Mouse (Mus musculus): ENCODE measurements around the gene Rnf157.

The Rnf157 gene

DNA sequence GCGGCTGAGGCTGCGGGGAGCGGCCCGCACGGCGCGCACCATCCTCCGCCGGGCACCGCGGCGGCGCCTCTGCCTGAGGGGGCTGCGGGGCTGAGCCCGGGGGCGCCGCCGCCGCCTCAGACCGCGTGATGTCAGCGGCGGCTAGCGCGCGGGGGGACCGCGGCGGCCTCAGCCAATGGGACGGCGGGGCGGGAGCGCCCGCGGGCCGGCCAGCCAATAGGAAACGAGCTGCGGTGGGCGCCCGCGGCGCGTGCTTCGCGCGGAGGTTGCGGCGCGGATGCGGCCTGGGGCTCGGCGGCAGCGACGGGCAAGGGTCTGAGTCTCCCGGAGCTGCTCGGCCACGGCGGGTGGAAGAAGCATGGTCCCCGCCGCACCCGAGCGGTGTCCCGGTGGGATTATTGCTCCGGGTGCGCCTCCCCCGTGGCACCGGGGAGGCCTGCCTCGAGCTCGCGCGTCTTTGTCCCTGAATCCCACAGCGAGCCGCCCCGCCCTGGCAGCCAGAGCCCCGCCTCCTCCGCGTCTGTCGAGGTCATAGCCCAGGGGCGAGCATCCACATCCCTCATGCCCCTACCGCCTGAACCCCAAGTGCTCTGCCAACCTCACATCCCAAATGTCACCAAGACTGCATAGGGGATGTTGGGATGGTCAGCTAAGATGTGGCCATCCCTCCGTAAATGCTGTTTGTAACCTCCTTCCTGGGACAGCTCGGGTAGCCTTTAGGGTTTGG is at the start of gene Rnf157:
TSS of gene Rnf157 (minus strand) at position 129 of the 727 bp plus-strand sequence.
- DNase-seq (ENCODE audit: extremely low spot score) = peak; percentile 84

DNA sequence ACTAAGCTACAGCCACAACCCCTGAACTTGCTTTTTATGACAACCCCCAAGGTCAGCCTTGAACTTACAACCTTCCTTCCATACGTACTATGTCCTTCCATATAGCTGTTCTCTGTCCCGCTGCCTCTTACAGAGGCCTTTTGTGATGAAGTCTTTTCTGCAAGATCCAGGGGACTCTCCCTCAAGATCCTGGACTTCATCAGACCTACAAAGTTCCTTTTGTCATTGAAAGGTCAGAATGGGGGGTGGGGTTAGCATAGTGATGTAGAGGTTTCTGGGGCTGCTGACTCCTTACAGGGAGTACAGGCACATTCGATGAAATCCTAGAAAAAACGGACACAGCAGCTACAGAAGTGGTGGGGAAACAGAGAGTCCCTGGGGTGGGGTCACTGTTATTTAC is 47.0 kb upstream of the Rnf157 start:
- DNase-seq (ENCODE audit: extremely low spot score) = no peak

DNA sequence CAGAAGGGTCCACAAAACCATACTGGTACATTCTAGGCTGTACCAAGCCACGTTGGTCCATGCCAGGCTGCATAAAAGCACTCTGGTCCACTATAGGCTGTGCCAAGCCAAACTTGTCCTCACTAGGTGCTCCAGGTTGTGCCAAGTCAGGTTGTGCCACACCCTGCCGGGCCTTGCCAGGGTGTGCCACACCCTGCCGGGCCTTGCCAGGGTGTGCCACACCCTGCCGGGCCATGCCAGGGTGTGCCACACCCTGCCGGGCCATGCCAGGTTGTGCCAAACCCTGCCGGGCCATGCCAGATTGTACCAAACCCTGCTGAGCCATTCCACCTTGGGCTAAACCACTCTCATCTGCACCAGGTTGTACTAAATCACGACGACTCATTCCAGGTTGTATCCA is 43.4 kb upstream of the Rnf157 start:
- no peak for DNase-seq (ENCODE audit: extremely low spot score)

DNA sequence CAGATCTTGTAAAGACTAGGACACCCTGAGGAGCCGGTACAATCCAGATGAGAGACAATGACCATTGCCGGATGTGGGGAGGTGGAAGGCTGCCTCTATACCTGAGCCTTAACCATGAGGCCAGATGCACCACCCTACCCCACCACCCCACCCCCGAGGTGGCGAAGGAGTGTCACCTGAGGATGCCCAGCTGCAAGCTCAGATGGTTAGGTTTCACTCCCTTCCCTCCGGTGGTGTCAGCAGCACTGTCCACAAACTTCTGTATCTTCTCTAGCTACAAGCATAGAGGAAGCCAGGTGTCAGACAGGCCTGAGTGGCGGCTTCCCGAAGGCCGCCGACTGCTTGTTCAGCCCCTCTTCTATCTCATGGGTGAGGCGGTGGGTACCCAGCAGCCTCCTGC is 41.1 kb upstream of the Rnf157 start:
- DNase-seq (ENCODE audit: extremely low spot score) = no peak

DNA sequence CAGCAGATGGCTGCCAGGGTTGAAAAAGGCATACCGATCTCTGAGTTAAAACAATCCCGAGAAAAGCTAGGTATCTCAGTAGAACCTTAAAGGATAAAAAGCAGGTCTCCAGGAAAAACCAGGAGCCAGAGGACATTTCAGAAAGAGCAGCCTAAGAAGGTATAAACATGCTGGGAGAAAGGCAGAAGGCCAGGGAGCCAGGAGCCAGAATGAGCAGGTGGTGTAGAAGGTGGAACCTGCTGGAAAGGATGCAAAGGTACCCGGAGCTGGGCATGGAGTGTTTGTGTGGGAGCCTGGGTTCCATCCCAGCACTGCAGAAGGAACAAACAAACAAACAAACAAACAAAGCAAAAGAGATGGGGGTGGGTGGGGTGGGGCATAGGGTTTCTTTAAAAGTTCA is 36.5 kb upstream of the Rnf157 start:
- DNase-seq (ENCODE audit: extremely low spot score) = no peak

DNA sequence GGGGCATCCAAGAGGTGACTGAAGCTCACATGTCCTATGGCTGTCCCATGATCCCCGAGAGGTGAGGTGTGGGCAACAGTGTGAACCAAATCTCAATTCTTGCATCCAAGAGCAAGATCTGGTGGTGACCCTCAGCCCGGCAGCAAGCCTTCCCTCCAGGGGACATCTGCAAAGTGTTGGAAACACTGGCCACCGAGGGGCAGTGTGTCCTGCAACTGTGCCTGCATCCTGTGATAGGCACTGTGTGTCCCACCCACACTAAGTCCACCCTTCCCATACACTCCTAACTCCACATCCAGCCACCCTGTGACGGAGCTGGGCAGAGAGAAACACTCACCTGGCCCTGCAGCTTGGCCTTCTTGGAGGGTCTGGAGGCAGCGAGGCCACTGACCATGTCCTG is 35.0 kb upstream of the Rnf157 start:
- DNase-seq (ENCODE audit: extremely low spot score) = no peak

DNA sequence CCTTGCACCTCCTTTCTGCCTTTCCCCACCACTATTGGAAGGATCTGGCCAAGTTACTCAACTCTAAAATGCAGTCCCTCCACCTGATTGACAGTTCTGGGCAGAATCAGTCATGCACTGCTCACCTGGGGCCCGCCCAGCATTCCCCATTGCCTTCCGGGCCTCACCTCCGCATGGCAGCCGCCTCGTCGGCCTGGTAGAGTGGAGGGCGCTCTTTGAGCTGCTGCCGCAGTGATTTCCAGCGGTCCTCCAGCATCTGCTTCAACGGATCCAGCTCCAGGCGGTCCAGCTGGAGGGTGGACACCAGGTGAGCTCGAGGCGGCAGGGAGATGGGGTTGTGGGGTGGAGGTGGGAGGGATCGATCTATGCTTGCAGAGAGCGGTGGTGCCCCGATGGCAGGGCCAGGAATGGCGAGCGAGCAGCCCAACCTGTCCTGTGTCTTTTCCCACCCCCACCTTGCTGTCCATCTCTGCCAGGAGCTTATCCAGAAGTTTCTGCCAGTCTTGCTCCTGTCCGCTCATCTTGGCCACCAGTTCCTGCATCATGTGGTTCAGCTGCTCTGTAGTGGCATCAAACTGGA is 33.6 kb upstream of the Rnf157 start:
- DNase-seq (ENCODE audit: extremely low spot score) = no peak

DNA sequence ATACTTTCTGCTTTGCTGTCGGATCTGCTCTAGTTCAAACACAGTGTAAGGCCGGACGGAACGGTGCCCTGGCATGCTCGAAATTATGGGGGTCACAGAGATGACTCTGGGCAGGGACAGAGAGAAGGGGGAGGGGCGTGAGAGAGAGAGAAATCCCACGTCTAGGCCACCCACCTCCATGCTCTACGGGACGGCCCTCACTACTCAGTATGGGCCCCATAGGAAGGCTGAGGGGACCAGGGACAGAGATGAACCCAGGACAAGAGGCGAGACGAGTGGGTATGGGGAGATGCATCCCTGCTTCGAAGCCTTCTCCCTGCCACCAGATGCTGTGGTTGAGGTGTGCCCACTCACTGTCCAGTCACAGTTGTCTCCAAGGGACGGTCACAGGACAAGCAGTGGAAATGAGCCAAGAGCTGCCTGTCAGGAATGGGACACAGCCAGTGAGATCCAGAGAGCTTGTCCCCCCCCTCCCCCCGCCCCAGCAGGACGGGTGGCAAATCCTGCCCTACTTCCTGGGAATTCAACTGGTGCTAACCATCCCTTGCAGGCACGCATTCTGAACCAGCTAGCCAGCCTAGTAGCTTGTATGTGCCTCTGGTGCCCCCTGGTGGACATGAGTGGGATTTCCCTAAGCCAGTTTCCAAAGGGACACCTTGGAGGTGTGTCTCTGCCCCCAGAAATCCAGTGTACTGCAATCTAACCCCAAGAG is 32.9 kb upstream of the Rnf157 start:
- peak; percentile 92 for DNase-seq (ENCODE audit: extremely low spot score)

DNA sequence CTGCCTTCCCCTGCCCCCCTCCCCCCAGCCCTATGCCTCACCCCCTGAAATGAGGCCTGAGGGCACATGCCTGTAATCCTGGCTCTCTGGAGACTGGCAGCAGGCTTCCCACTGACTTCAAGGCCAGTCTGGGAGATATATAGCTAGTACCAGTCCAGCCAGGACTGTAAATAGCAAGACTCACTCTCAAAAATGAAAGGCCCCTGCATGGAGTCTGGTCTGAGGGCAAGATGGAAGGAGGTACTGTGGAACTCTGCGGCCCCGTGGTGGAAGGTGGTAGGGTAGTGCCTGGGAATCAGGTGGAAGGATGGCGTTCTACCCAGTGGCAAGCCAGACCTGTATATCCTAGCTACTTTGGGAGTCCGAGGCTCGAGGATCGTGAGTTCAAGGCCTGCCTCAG is 31.1 kb upstream of the Rnf157 start:
- no peak for DNase-seq (ENCODE audit: extremely low spot score)

DNA sequence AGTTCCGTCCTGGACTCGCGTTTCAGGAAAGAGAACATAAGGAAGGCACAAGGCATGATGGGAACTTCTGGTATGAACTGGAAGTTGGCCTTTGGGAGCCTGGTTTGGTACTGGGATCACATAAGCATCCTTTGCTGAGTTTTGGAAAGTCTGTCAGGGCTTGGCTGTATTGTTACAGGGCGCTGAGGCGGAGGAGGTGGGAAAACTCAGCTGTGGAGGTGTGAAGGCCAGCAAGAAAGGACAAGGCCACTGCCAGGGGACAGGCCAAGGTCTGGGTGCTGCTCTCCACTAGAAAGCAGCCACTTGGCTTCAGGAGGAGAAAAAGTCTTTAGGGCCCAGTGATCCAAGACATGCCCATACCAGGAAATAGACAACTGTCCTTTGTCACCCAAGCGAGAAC is 30.5 kb upstream of the Rnf157 start:
- DNase-seq (ENCODE audit: extremely low spot score) = no peak

DNA sequence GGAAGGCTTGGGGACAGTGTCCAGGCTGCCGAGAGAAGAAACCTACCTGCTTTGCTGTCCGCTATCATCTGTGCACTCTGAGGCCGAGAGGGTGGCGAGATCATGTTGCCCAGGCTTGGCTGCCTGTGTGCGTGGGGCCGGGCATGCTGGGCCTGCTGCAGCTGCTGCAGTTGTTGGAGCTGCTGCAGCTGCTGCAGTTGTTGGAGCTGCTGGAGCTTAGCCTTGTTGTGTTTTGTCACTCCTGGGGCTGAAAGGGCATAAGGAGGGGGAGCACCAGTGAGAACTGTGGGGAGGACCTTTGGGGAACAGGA is 30.0 kb upstream of the Rnf157 start:
- no peak for DNase-seq (ENCODE audit: extremely low spot score)

DNA sequence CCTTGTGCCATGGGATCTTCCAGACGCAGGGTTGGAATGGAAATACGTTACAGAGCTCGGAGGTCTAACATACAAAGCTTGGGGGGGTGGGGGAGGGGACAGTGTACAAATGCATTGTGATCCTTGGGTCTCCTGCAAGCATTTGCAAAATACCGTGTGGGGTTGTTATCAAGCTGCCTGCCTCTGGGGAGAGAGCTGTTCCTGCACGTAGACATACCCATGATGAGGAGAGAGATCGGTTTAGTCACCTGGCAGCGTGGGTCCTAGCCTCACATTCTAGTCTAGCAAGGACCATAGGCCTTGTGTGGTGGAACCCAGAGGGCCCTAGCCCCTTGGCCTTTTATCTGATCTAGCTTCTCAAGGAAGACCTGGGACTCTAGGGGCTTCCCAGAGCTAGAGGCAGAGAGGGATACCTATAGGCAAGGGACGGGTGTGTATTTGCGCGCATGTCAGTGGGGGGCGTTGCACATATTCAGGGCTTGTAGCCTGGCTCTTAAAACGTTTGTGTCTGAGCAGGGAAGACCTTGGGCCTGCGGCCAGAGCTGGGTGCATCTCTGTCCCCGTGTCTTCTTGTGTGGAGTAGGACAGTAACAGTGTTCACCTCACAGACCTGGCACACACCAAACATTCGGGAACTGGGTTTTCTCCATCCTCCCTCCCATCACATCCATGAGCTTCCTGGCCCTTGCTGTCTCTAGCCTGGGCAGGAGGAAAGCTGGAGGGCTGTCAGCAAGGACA is 29.5 kb upstream of the Rnf157 start:
- no peak for DNase-seq (ENCODE audit: extremely low spot score)

DNA sequence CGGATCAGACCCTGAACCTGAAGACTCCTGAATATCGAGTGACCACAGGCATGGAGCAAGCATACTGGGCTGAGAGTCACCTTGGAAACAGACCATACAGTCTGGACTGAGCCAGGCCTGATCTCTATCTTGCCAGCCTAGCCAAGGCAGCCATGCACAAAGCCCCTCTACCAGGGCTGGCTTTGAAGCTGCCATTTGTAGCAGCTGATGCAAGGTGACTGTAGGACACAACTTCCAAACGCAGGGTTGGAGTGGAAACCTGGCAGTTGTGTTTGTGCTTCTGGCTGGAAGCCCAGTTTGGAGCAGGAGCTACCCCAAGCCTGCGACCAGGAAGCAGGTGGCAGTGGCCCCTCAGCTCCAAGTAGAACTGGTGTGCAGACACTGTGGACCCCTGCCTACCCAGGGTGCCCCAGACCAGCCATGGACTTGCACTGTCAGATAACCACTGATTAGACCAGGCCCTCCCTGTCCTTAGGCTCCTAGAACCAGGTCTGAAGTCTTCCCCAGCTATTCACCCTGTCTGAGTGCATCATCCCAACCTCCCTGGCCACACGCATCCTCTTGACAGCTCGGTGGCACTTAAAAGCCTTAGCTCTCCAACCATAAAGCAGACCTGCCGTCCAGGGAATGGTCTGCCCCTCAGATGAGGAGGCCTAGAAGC is 27.7 kb upstream of the Rnf157 start:
- DNase-seq (ENCODE audit: extremely low spot score) = no peak

DNA sequence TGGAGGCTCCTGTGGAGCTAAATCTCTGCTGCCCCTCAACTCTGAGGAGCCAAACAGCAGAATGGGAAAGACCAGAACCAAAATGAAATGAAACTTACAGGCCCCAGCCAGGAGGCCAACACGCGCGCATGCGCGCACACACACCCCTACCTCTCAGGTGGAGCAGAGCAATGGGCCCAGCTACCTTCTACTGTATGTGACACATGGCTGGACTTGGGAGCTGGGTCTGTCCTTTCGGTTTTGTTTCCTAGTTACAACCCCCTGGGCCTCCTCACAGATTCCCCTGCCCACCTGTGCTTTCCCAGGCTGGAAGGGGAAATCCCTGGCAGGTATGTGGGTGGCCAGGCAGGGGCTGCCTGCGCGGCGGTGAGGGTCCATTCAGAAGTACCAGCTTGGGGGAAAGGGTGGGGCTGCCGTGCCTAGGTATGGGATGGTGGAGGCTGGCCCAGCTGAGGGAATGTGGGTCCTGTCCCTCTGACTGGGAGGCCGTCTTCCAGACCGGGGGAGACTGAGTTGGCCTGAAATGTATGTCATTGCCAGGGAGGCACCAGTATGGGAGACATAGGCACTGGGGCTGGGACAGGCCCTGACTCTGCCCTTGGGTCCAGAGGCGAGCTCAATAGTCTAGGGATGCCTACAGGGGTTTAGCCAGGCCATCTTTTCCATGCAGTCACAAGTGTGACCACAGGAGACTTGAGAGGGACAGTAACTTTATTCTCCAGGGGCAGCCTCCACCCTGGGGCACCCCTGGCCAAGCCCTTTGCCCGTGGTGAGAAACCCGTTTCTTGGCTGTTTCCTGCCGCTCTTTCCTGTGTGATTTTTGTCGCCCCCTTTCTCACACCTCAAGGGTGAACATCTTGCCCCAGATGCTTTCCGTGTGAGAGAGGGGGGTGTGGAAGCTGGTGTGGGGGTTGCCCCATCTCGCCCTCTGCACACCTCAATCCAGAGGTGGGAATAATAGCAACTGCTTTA is 26.7 kb upstream of the Rnf157 start:
- DNase-seq (ENCODE audit: extremely low spot score) = no peak

DNA sequence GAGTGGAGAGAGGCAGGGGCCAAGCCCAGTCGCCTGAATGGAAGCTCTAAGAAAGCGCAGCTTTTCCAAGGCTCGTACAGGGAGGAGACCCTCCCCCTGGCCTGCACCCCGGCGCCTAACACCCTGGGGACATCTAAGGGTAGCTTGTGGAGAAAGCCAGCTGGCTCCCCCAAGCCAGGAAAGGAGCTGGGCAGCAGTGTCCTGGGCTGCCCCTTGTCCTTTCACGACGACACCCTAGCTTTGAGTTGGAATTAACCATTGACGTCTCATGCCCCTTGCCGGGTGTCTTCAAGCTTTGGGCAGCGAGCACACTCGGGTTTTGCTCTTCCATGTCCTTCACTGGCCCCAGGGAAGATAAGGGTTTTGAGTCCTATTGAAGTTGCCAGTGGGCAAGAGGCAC is 24.7 kb upstream of the Rnf157 start:
- DNase-seq (ENCODE audit: extremely low spot score) = no peak

DNA sequence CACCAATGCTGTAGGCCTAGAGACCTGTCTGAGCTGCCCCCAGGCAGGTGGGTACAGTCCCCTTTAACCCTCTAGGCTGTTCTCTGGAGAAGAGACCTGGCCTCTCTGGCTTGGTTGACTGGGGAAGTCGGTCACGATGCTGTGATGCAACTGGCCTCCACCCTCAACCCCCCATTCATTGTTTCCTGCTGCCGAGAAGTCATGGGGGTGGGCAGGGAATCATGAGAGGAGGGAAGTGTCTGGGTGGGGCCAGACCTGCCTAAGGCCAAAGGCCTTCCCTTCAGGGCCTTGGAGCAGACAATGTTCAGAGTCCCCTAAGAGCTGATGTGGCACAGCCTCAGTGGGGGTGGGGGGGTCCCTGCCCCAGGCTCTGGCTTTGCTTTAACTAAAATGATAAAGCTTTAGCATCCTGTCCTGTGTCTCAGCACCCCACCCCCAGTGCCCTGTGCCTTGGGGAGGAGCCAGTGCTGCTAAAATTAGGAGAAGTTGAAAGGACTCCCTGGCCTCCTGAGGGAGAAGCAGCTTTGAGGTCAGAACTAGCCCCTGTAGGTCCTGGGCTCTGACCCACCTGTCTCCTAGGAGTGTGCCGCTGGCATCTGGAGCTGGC is 24.0 kb upstream of the Rnf157 start:
- no peak for DNase-seq (ENCODE audit: extremely low spot score)

DNA sequence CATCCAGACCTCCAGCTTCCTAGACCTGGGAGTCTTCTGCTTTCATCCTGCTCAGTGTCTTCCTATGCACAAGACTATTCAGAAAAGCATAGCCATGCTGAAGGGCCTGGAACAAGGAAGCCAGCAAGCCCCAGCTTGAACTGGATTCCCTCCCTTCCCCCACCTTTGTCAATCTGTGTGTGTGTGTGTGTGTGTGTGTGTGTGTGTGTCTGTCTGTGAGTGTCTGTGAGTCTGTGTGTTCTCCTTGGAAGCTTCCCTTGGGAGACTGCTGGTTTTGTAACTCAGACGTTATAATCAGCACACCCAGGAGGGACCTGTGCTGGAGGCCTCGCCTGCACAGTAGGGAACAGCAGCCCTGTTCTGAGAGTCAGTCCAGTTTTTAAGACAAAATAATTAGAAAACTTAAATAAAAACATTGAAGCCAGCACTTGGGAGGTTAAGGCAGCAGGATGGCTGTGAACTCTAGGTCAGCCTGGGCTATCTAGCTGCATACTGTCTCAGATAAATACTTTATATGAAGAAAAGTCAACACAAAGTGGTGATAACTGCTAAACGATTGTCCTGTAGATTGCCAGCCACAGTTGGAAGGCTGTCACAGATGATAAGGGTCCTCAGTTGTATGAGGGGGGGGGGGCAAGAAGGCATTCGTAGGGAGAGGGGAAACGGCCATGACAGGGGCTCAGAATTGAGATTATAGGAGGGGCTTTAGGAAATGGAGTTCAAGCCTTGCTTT is 23.3 kb upstream of the Rnf157 start:
- DNase-seq (ENCODE audit: extremely low spot score) = no peak

DNA sequence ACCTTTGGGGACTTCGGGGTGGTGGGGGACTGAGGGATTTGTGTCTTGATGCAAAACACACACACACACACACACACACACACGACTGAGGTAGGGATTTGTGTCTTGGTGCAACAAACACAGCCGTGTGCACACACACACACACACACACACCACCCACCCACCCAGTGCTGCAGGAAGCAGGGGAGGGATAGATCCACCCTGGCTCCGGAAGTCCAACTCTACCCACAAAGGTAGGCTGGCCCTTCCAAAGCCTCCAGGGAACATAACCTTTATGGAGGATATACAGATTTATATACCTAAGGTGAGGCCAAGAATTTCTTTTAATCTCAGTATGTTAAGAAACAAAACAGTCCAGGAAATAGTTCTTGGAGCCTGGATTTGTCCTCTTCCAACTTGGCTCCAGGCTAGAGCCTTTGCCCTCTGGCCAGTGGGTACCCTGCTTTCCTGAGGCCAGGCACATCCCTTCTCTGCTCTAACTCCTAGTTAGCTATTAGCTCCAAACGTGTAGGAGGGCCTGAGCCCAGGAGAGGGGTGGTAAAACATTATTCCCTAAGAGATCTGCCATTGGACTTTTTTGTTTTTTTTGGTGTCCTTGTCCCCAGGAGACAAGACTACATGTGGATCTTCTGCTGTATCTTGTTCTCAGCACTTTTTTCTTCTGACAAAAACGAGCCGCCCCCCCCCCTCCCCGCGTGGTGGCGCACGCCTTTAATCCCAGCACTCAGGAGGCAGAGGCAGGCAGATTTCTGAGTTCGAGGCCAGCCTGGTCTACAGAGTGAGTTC is 22.3 kb upstream of the Rnf157 start:
- no peak for DNase-seq (ENCODE audit: extremely low spot score)

Measured in embryo, embryonic 9.5 days (tissue).